Comparison of ENCODE assay signal across 15 mouse cellular contexts in genomic region chr2:66336396-66336795, GRCm38 (mm10).
DNase-seq lines count a peak whose midpoint lies in the region; ATAC-seq and TF ChIP-seq lines count a peak whose summit lies in the region.
"Had no signal": no experiment of that assay in that cellular context is flagged by ENCODE, and none has a peak within 500 bp of the region (broad histone marks: within the 10 kb centered on the region; RNA-seq: fewer than 3 reads in every experiment).

No protein-coding gene starts in this region.

- H3K36me3 ChIP-seq in hindbrain, embryonic 14.5 days (replicated peaks; ENCODE audit: control insufficient read depth, insufficient read depth): no peaks in the 10 kb centered on the region
- no peaks in the 10 kb centered on the region for H3K36me3 ChIP-seq in hindbrain, embryonic 12.5 days
- H3K36me3 ChIP-seq in midbrain, postnatal 0 days (ENCODE audit: insufficient read depth, low read length): no peaks in the 10 kb centered on the region
- H3K36me3 ChIP-seq in midbrain, embryonic 13.5 days: no peaks in the 10 kb centered on the region
- H3K36me3 ChIP-seq: embryonic facial prominence, embryonic 12.5 days; forebrain, embryonic 10.5 days had no signal

- peak; percentile 14 for DNase-seq in cerebellum, adult 8-10 months
- DNase-seq in cerebellum, adult 9-11 months: no peak
- peak; percentile 56 for DNase-seq in hindbrain, embryonic 14.5 days (ENCODE audit: low spot score)
- peak; percentile 49 for DNase-seq in midbrain, postnatal 0 days (ENCODE audit: low spot score)
- DNase-seq in neural tube, embryonic 10.5 days (ENCODE audit: extremely low spot score, low spot score): no peak
- no peak for DNase-seq in spleen, postnatal 36 days (ENCODE audit: low spot score in 2 of 2)
- DNase-seq: gastrocnemius, postnatal 36 days; lung, postnatal 36 days; thymus, postnatal 14 days had no signal

- H3K9ac ChIP-seq in hindbrain, embryonic 14.5 days: no peak overlapping the region
- H3K9ac ChIP-seq in hindbrain, embryonic 12.5 days: no peak overlapping the region
- H3K9ac ChIP-seq in midbrain, postnatal 0 days (replicated peaks; ENCODE audit: low read length, poor library complexity, severe bottlenecking): no peak overlapping the region
- no peak overlapping the region for H3K9ac ChIP-seq in midbrain, embryonic 13.5 days (replicated peaks)
- H3K9ac ChIP-seq: embryonic facial prominence, embryonic 12.5 days had no signal

- H3K4me2 ChIP-seq in hindbrain, embryonic 14.5 days (replicated peaks): no peak overlapping the region
- H3K4me2 ChIP-seq in hindbrain, embryonic 12.5 days (replicated peaks): no peak overlapping the region
- no peak overlapping the region for H3K4me2 ChIP-seq in midbrain, postnatal 0 days (ENCODE audit: low read depth, low read length, poor library complexity, severe bottlenecking)
- no peak overlapping the region for H3K4me2 ChIP-seq in midbrain, embryonic 13.5 days (replicated peaks)
- H3K4me2 ChIP-seq: embryonic facial prominence, embryonic 12.5 days; liver, embryonic 11.5 days had no signal

- no peaks in the 10 kb centered on the region for H3K9me3 ChIP-seq in hindbrain, embryonic 14.5 days (ENCODE audit: control insufficient read depth, low read length)
- no peaks in the 10 kb centered on the region for H3K9me3 ChIP-seq in hindbrain, embryonic 12.5 days (replicated peaks)
- no peaks in the 10 kb centered on the region for H3K9me3 ChIP-seq in midbrain, postnatal 0 days (ENCODE audit: low read length)
- H3K9me3 ChIP-seq in midbrain, embryonic 13.5 days: no peaks in the 10 kb centered on the region
- H3K9me3 ChIP-seq: embryonic facial prominence, embryonic 12.5 days; forebrain, embryonic 10.5 days had no signal

- no peak overlapping the region for H3K27ac ChIP-seq in hindbrain, embryonic 14.5 days
- H3K27ac ChIP-seq in hindbrain, embryonic 12.5 days: no peak overlapping the region
- no peak overlapping the region for H3K27ac ChIP-seq in midbrain, postnatal 0 days (ENCODE audit: low read depth, low read length)
- no peak overlapping the region for H3K27ac ChIP-seq in midbrain, embryonic 13.5 days
- H3K27ac ChIP-seq: embryonic facial prominence, embryonic 12.5 days; forebrain, embryonic 10.5 days had no signal

- peak; percentile 69 for TF ChIP-seq CTCF in midbrain, postnatal 0 days (IDR thresholded peaks at IDR 0.05)

- H3K4me1 ChIP-seq in hindbrain, embryonic 14.5 days (replicated peaks; ENCODE audit: control insufficient read depth, insufficient read depth, low read length): no peaks in the 10 kb centered on the region
- no peaks in the 10 kb centered on the region for H3K4me1 ChIP-seq in hindbrain, embryonic 12.5 days
- H3K4me1 ChIP-seq in midbrain, postnatal 0 days (ENCODE audit: insufficient read depth, low read length): no peaks in the 10 kb centered on the region
- no peaks in the 10 kb centered on the region for H3K4me1 ChIP-seq in midbrain, embryonic 13.5 days (replicated peaks)
- H3K4me1 ChIP-seq: embryonic facial prominence, embryonic 12.5 days; forebrain, embryonic 10.5 days had no signal

- no peak for ATAC-seq in hindbrain, embryonic 14.5 days (ENCODE audit: low FRiP score)
- no peak for ATAC-seq in hindbrain, embryonic 12.5 days (ENCODE audit: low FRiP score)
- ATAC-seq in midbrain, postnatal 0 days (ENCODE audit: low FRiP score): no peak
- no peak for ATAC-seq in midbrain, embryonic 13.5 days
- ATAC-seq: midbrain, embryonic 16.5 days had no signal

- H3K27me3 ChIP-seq in hindbrain, embryonic 14.5 days (ENCODE audit: control insufficient read depth, insufficient read depth, low read length): no peaks in the 10 kb centered on the region
- no peaks in the 10 kb centered on the region for H3K27me3 ChIP-seq in hindbrain, embryonic 12.5 days
- H3K27me3 ChIP-seq in midbrain, postnatal 0 days (ENCODE audit: insufficient read depth, low read length): no peaks in the 10 kb centered on the region
- H3K27me3 ChIP-seq in midbrain, embryonic 13.5 days: no peaks in the 10 kb centered on the region
- H3K27me3 ChIP-seq: embryonic facial prominence, embryonic 12.5 days had no signal

- 81% methylated on average over 6 of the region's 6 CpGs for WGBS in hindbrain, embryonic 14.5 days
- WGBS in hindbrain, embryonic 12.5 days: 82% methylated on average over 6 of the region's 6 CpGs
- WGBS in midbrain, postnatal 0 days: 73% methylated on average over 6 of the region's 6 CpGs
- WGBS in midbrain, embryonic 13.5 days: 75% methylated on average over 6 of the region's 6 CpGs

- H3K4me3 ChIP-seq in hindbrain, embryonic 14.5 days (replicated peaks; ENCODE audit: low read length): no peak overlapping the region
- H3K4me3 ChIP-seq in hindbrain, embryonic 12.5 days: no peak overlapping the region
- no peak overlapping the region for H3K4me3 ChIP-seq in midbrain, postnatal 0 days (ENCODE audit: low read depth, low read length)
- no peak overlapping the region for H3K4me3 ChIP-seq in midbrain, embryonic 13.5 days (replicated peaks)
- H3K4me3 ChIP-seq: embryonic facial prominence, embryonic 12.5 days; forebrain, embryonic 10.5 days had no signal

Comparison
In these comparisons a context has a peak if more than half of its experiments do, and no peak if none do; other contexts are left out.
1. DNase-seq: peak in cerebellum, adult 8-10 months (single experiment), hindbrain, embryonic 14.5 days (single experiment) and midbrain, postnatal 0 days (single experiment); none in cerebellum, adult 9-11 months (single experiment), neural tube, embryonic 10.5 days (single experiment) and spleen, postnatal 36 days (0 of 2).